Mouse (Mus musculus): ENCODE measurements around the gene Fam214a.

The Fam214a gene

DNA sequence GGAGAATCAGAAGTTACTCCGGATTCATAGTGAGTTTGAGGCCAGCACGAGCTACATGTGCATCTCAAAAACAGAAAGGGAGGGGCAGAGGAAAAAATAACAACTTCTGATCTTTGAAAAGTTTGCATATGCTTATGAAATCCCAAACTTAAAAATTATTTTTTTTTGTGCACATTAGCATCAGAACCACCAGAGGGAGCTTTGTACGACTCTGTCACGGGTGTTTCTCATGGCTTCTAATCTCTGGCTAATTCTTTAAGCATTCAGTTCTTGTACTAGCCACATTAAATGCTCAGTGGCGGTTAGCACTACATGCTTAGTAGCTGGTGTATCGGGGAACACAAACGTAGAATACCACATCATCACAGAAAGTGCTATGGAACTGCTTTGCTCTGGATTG lies 80.5 kb downstream of the Fam214a start:
- DNase-seq (ENCODE audit: low read depth): peak; percentile 59

DNA sequence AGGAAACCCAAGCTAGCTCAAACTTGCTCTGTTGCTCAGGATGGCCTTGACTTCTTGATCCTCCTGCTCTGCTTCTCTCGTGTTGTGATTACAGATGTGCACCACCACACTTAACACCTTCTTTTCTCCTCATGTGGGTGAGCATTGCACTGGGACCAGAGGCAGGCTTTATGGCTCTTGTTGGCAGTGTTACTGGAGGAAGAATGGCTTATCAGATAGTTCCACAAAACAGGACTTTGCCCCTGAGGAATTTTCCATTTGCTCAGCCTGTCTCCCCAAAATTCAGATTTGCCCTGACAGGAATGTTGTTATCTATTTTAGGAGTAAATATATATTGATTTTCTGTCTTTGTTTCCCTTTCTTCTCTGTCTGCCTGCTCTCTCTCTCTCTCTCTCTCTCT lies 82.0 kb downstream of the Fam214a start:
- no peak for DNase-seq (ENCODE audit: low read depth)

GRCm38 (mm10) chr9:75035944-75036343 lies 83.3 kb downstream of the Fam214a start:
- DNase-seq (ENCODE audit: low read depth): no peak

GRCm38 (mm10) chr9:75037451-75038356 lies 85.0 kb downstream of the Fam214a start, which contains the start of gene Arpp19:
Gene Arpp19, plus strand, starts transcription at chr9:75037614.
- peak; percentile 89 for DNase-seq (ENCODE audit: low read depth)

DNA sequence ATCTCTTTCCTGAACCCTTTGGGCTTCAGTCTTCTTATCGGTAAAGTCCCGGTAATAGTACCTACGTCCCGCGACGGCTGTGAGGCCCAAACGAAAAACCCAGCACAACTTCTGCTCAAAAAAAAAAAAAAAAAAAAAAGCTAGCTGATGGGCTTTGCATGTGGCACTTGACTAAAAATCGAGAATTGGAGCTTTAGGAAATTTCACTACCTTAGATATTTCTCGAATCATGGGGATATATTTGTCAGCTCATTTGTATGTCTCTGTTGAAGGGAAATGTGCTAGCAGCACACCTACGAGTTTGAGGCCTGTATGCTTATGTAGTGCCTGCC lies 85.6 kb downstream of the Fam214a start:
- DNase-seq (ENCODE audit: low read depth): no peak

DNA sequence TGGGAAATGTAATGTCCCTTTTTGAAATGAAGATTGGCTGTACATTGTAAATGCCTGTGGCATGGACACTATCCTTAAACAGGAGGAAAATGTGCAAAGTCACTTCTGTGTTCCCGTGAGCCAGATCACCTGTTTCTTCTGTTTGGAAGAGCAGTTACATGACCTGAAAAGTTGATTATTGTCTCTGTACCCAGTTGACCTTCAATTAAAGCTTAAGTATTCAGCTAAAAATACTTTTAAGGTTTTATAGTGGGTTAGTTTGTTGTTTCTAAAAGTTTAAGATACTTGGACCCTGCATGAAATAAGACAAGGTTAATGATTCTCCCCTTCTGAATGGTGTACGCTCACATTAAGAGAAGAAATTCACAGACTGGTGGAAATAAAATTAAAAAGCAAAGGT lies 87.9 kb downstream of the Fam214a start:
- DNase-seq (ENCODE audit: low read depth): no peak

DNA sequence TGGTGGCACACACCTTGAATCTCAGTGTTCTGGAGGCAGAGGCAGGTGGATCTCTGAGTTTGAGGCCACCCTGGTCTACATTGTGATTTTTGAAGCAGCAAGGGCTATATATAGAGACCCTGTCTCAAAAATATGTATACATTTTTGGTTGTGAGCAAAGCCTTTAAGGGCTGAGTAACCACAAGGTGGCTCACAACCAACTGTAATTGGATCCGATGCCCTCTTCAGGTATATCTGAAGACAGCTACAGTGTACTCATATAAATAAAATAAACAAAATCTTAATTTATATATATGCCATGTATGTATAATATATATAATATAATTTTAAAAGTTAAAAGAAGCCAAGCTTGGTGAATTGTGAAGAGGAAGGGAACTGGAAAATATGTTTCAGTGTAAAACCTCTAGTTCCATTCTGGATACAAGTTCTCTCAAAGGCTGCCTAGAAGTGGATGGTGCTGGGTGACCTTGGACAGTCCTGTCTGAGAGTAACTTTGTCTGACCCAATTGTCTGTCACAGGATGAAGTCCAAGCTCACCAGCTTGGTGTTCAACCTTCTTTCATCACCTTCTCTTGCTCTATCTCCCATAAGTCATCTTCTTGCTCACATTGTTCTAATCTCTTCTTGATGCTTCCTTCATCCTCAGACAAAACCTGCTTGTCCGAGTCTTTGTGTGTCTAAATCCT lies 89.3 kb downstream of the Fam214a start:
- DNase-seq (ENCODE audit: low read depth): no peak

GRCm38 (mm10) chr9:75043191-75043590 lies 90.5 kb downstream of the Fam214a start:
- no peak for DNase-seq (ENCODE audit: low read depth)

- DNase-seq (ENCODE audit: low read depth): no peak
These were observed 94.4 kb downstream of the Fam214a start for GRCm38 (mm10) chr9:75047079-75047478.

- no peak for DNase-seq (ENCODE audit: low read depth)
These were observed 96.4 kb downstream of the Fam214a start for GRCm38 (mm10) chr9:75049100-75049499.

GRCm38 (mm10) chr9:75050003-75050402 lies 97.3 kb downstream of the Fam214a start:
- peak; percentile 84 for DNase-seq (ENCODE audit: low read depth)

- no peak for DNase-seq (ENCODE audit: low read depth)
These were observed 99.2 kb downstream of the Fam214a start for GRCm38 (mm10) chr9:75051841-75052240.

GRCm38 (mm10) chr9:75055046-75055445 lies 102.4 kb downstream of the Fam214a start:
- DNase-seq (ENCODE audit: low read depth): no peak

DNA sequence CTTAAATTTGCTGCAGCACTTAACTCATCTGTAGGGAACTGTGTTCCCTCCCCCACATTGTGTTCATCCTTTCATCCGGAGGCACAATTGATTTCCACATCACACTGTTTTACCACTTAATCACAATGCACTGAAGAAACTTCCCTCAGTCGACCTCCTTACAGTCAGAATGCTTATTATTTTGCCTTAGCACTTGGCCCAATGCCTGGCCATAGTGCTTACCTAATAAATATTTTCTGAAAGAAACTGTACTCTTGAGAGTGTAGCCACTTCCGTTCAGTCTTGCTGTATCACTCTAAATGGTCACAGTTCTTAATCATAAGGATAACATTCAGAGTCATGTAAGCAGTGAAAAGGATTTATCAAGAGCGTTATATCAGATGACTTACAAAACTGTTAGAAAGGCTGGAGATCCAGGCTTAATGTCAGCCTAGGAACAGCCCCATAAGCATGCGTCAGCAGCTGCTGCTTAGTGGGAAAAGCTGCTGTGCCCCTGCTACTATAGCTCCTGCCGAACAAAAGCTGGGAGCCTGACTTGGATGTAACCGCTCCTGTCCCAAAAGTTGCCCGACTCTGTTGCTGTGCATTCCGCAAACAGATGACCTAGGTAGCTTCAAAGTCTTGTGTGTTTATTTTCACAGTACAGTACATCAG lies 112.1 kb downstream of the Fam214a start:
- DNase-seq (ENCODE audit: low read depth): no peak

DNA sequence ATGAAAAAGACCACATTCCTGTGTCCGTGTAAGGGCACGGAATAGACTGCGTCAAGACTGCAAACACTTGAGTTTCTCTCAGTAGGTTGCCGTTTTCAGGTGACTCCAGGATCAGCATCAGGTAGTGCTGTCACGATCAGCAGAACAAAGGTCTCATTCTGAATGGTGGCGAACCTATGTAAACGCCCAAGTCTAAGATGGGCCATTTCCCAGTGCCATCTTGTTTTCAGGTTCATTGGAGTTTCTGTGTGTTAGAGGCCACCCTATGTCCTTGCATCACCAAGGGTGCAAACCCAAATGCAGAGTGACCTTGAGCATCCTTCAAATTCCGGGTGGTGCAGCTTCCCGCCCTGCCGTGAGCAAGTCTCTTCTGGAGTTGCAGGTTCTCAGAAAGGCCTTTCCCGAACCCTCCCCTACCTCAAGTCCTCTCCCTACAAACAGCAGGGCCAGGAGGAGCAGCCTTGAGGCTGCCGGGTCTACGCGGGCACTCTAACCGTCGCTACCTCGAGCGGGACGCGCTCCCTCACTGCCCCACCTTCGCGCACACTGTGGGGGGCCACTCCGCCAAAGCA lies 117.9 kb downstream of the Fam214a start, which contains the start of gene Myo5a:
Gene Myo5a, plus strand, starts transcription at position 559 of the 572 bp plus-strand sequence.
- no peak for DNase-seq (ENCODE audit: low read depth)

DNA sequence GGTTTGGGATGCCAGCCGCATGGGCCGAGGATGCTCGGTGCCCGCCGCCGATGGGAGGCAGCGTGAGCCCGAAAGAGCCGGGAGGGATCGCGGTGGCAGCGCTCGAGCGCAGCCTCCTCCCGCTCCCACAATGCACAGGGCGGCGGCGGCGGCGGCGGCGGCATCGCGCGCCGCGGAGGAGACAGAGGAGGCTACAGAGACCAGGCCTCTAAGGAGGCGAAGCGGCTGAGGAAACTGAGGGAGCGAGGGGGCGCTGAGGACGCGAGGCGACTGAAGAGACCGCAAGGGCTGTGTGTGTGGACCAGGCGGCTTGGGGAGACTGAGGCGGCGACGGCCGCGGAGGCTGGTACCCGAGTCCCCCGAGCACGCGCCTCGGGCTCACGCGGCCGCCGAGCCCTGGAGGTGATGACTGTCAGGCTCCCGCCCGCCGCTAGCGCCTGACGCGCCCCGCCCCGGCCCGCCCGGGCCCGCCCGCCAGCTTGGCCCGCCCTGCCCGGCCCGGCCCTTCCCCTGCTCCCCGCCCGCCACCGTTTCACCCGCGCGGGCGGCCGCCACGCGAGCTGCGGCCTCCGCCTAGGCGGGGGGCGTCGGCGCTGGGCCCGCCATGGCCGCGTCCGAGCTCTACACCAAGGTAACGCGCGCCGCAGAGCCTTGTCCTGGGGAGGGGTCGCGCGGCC lies 118.5 kb downstream of the Fam214a start:
- DNase-seq (ENCODE audit: low read depth): peak; percentile 87

DNA sequence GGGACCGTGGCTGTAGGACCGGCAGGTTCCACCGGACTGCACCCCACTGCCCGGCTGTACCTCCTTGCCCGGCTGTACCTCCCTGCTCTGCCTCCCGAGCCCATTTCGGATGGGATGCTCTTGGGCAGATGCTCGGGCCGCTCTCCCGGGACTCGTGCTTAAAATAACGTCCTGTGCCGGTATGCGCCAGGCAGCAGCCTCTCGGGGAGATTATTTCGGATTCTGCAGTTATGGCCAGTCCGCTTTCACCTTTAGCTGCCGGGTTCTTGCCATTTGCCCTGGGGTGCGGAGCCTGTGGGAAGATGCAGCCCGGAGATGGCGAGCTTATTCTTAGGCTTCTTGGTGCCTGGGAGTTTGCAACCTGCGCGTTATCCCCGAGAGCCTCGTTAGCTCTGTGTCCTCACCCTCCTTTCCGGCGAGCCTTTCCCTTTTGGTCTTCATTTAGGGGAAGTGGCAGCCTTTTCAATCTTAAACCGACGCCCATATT lies 119.1 kb downstream of the Fam214a start:
- peak; percentile 66 for DNase-seq (ENCODE audit: low read depth)

- DNase-seq (ENCODE audit: low read depth): peak; percentile 22
These were observed 119.7 kb downstream of the Fam214a start for GRCm38 (mm10) chr9:75072361-75072760.

- DNase-seq (ENCODE audit: low read depth): no peak
These were observed 124.5 kb downstream of the Fam214a start for GRCm38 (mm10) chr9:75077191-75077590.
